Mouse (Mus musculus): ENCODE measurements at regions not wholly inside any gene's neighbourhood (a gene's known extent, or its start where the extent isn't known, plus 50 kb on each side); places are given as distances from the start of the nearest gene placed in this dataset.

DNA sequence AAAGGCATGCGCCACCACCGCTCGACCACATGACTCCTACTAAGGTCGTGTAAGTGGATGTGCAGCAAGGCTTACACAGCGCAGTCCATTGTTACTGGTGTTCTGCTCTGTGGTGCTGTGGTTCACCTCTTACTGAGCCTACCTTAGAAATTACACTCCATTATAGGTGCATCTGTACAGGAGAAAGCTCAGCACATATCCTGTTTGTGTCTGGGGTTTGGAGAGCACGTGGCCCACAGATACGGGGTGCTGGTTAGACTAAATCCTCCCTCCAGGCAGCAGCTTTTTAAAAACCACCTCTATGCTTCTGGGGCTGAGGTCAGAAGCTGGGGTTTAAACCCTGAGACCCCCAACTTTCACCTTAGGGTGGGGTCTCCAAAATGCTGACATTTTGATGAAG, 89.5 kb downstream of the Cpn2 start:
- TF ChIP-seq POLR2A (IDR thresholded peaks at IDR 0.05; ENCODE audit: insufficient read depth, low read length) (no peak), EP300 (IDR thresholded peaks at IDR 0.05; ENCODE audit: insufficient read depth, low read depth, low read length) (no peak)
